Mouse (Mus musculus): ENCODE measurements around the gene Olfr452. TPM values are rescaled to one million over a fixed set of nuclear protein-coding genes. Genes with fewer than 3 reads are reported as not detected.

Gene Olfr452
- not detected in 2 replicates for polyA plus RNA-seq (2015; fragmentation: Nextera tagmentation; extraction: Ambion mirVana)

GRCm38 (mm10) chr6:42784793-42785192 is at the start of gene Olfr452:
TSS of gene Olfr452 (plus strand) at chr6:42785093.

DNA sequence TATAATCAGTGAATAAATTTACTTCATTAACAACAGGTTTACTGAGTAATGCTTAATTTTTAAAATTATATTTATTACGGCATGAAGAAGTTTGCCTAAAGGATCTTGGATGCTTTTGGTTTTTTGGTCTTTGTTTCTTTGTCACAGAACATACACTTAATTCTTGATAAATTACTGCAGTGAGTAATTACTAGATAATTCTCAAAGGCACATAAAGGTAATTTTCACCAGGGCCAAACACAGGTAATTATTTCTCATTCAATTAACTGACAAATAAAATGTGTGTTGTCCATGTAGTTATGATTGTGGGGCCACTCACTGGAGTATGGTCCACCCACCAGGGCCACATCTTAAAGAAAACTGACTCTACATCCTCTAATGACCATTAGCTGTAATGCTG is 45.8 kb upstream of the Olfr452 start, which contains the start of gene Olfr453:
Gene Olfr453 (plus strand): TSS at position 301 of the 400 bp plus-strand sequence.

GRCm38 (mm10) chr6:42756104-42756503 is 28.8 kb upstream of the Olfr452 start, which contains the start of gene Olfr38:
TSS of gene Olfr38 (plus strand) at chr6:42756404.

GRCm38 (mm10) chr6:42811639-42812038 is 26.7 kb downstream of the Olfr452 start, which contains the start of gene Olfr450:
TSS of gene Olfr450 (plus strand) at chr6:42811939.

DNA sequence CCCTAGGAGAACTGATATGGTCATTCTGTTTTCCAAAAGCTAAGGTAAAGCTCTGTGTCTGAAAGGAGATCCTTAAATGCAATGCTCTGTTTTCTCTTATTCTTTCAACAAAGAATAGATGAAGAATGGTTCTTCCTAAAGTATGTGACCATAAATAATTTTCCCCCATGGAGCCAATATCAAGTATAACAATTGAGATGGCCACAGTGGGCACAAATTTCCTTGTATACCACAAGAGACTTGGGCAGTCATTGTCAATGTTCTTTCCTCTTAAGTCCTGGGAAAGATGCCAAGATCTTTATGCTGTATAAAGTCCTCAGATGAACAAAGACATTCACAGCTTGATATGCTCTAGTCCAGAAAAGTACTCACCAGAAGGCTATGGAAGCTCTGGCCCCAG is 49.2 kb downstream of the Olfr452 start, which contains the start of gene Olfr449:
Gene Olfr449 (plus strand): TSS at position 301 of the 400 bp plus-strand sequence.

Other genes with a start within 250 kb of the Olfr452 start
- not detected in 2 replicates for gene Olfr455, start 237.5 kb upstream of the Olfr452 start, polyA plus RNA-seq (2015; fragmentation: Nextera tagmentation; extraction: Ambion mirVana)
- not detected in 2 replicates for gene Tcaf3, start 187.4 kb upstream of the Olfr452 start, polyA plus RNA-seq (2015; fragmentation: Nextera tagmentation; extraction: Ambion mirVana)
- gene Tcaf2, start 139.8 kb upstream of the Olfr452 start, polyA plus RNA-seq (2015; fragmentation: Nextera tagmentation; extraction: Ambion mirVana): 2.5 and 3.0 TPM in 2 replicates
- 52.9 and 53.7 TPM in 2 replicates for gene Tcaf1, start 75.0 kb upstream of the Olfr452 start, polyA plus RNA-seq (2015; fragmentation: Nextera tagmentation; extraction: Ambion mirVana)
- gene Olfr453, start 45.7 kb upstream of the Olfr452 start, polyA plus RNA-seq (2015; fragmentation: Nextera tagmentation; extraction: Ambion mirVana): not detected in 2 replicates
- not detected in 2 replicates for gene Olfr38, start 28.7 kb upstream of the Olfr452 start, polyA plus RNA-seq (2015; fragmentation: Nextera tagmentation; extraction: Ambion mirVana)
- not detected in 2 replicates for gene Olfr450, start 26.8 kb downstream of the Olfr452 start, polyA plus RNA-seq (2015; fragmentation: Nextera tagmentation; extraction: Ambion mirVana)
- gene Olfr449, start 49.3 kb downstream of the Olfr452 start, polyA plus RNA-seq (2015; fragmentation: Nextera tagmentation; extraction: Ambion mirVana): not detected in 2 replicates
- gene Olfr448, start 105.3 kb downstream of the Olfr452 start, polyA plus RNA-seq (2015; fragmentation: Nextera tagmentation; extraction: Ambion mirVana): not detected in 2 replicates
- not detected in 2 replicates for gene Olfr447, start 123.8 kb downstream of the Olfr452 start, polyA plus RNA-seq (2015; fragmentation: Nextera tagmentation; extraction: Ambion mirVana)
- gene Olfr446, start 136.3 kb downstream of the Olfr452 start, polyA plus RNA-seq (2015; fragmentation: Nextera tagmentation; extraction: Ambion mirVana): not detected in 2 replicates
- not detected in 2 replicates for gene Olfr444, start 164.0 kb downstream of the Olfr452 start, polyA plus RNA-seq (2015; fragmentation: Nextera tagmentation; extraction: Ambion mirVana)

Measured in skeletal muscle tissue, postnatal 0 days (tissue).